Comparison of ENCODE assay signal across 13 mouse cellular contexts in genomic region chr5:144047324-144047723, GRCm38 (mm10). TPM values are rescaled to one million over a fixed set of nuclear protein-coding genes. Genes with fewer than 3 reads are reported as not detected.
DNase-seq lines count a peak whose midpoint lies in the region; ATAC-seq lines count a peak whose summit lies in the region.
"Had no signal": no experiment of that assay in that cellular context is flagged by ENCODE, and none has a peak within 500 bp of the region (broad histone marks: within the 10 kb centered on the region; RNA-seq: fewer than 3 reads in every experiment).

No protein-coding gene starts in this region.

- 54% methylated on average over 13 of the region's 13 CpGs for WGBS in hindbrain, embryonic 14.5 days

- H3K27ac ChIP-seq in hindbrain, embryonic 14.5 days = peak overlapping the region; percentile 54; the same call in 1 of the 2 replicates

- no peaks in the 10 kb centered on the region for H3K36me3 ChIP-seq in hindbrain, embryonic 14.5 days (replicated peaks; ENCODE audit: control insufficient read depth, insufficient read depth)

- H3K4me2 ChIP-seq in hindbrain, embryonic 14.5 days (replicated peaks) = no peak overlapping the region

- intact Hi-C loops in left cerebral cortex, postnatal 36 days (cut with DNase I) = no loop called here
- intact Hi-C loops in heart, postnatal 36 days (cut with DNase I) = no loop called here

- ATAC-seq in hindbrain, embryonic 14.5 days (ENCODE audit: low FRiP score) = no peak

- no peak overlapping the region for H3K9ac ChIP-seq in hindbrain, embryonic 14.5 days

- DNase-seq in cerebellum, adult 11 months = peak; percentile 8
- no peak for DNase-seq in cerebellum, postnatal 4 days (ENCODE audit: low spot score in 2 of 2)
- DNase-seq in cerebellum, adult 9-10 months = peak; percentile 34
- peak; percentile 33 for DNase-seq in hindbrain, embryonic 14.5 days (ENCODE audit: low spot score)
- DNase-seq in left cerebral cortex, postnatal 36 days (ENCODE audit: low spot score in 2 of 2) = peak; percentile 43 to 56
- no peak for DNase-seq in urinary bladder, postnatal 4 days (ENCODE audit: low spot score in 2 of 2)
- no peak for DNase-seq in heart, adult 9 months (ENCODE audit: low spot score in 2 of 2)
- no peak for DNase-seq in heart, postnatal 36 days

- no peak overlapping the region for H3K4me3 ChIP-seq in hindbrain, embryonic 14.5 days (replicated peaks; ENCODE audit: low read length)

- no peaks in the 10 kb centered on the region for H3K4me1 ChIP-seq in hindbrain, embryonic 14.5 days (replicated peaks; ENCODE audit: control insufficient read depth, insufficient read depth, low read length)

- H3K9me3 ChIP-seq in hindbrain, embryonic 14.5 days (ENCODE audit: control insufficient read depth, low read length) = no peaks in the 10 kb centered on the region

- no peaks in the 10 kb centered on the region for H3K27me3 ChIP-seq in hindbrain, embryonic 14.5 days (ENCODE audit: control insufficient read depth, insufficient read depth, low read length)

RNA-seq across cellular contexts. Expression of gene Ocm, which starts 20.9 kb away (rescaled TPM):
- polyA plus RNA-seq in hindbrain, embryonic 14.5 days (2014; fragmentation: Nextera tagmentation; extraction: Ambion mirVana) = not detected in 2 replicates
- total RNA-seq in left cerebral cortex, postnatal 36 days (2021) = 1 to 10 TPM; 2.2 to 3.8 TPM
- total RNA-seq in heart, postnatal 36 days (2021) = not detected
- total RNA-seq: ES-E14; gastrocnemius, adult 8-10 months; layer of hippocampus, postnatal 25 days; neutrophil, adult 5-6 weeks had no signal
- polyA plus RNA-seq: liver, embryonic 16.5 days had no signal

RNA-seq across cellular contexts. Expression of gene Ccz1, which starts 32.6 kb away (rescaled TPM):
- polyA plus RNA-seq in hindbrain, embryonic 14.5 days (2014; fragmentation: Nextera tagmentation; extraction: Ambion mirVana) = 83.0 and 83.3 TPM in 2 replicates
- total RNA-seq in left cerebral cortex, postnatal 36 days (2021) = 10 to 100 TPM; 43.0 to 45.0 TPM
- total RNA-seq in heart, postnatal 36 days (2021) = 10 to 100 TPM; 30.4 to 30.5 TPM

RNA-seq across cellular contexts. Expression of gene Lmtk2, which starts 52.9 kb away (rescaled TPM):
- polyA plus RNA-seq in hindbrain, embryonic 14.5 days (2014; fragmentation: Nextera tagmentation; extraction: Ambion mirVana) = 10.8 and 11.2 TPM in 2 replicates
- total RNA-seq in left cerebral cortex, postnatal 36 days (2021) = 100 to 1,000 TPM; 163 to 182 TPM
- total RNA-seq in heart, postnatal 36 days (2021) = 10 to 100 TPM; 26.0 to 27.2 TPM

Comparison
In these comparisons a context has a peak if more than half of its experiments do, and no peak if none do; other contexts are left out.
1. DNase-seq: peak in cerebellum, adult 11 months (single experiment), cerebellum, adult 9-10 months (single experiment), hindbrain, embryonic 14.5 days (single experiment) and left cerebral cortex, postnatal 36 days (2 of 2); none in cerebellum, postnatal 4 days (0 of 2), urinary bladder, postnatal 4 days (0 of 2), heart, adult 9 months (0 of 2) and heart, postnatal 36 days (0 of 2).
2. RNA of gene Lmtk2, which starts 52.9 kb away (total RNA-seq): 163 to 182 TPM in left cerebral cortex, postnatal 36 days; 26.0 to 27.2 TPM in heart, postnatal 36 days; every median in the first group is over 4 times any median in the second.